Mouse (Mus musculus): Measurements from ENCODE around the gene E330014E10Rik. TPM values are rescaled to one million over a fixed set of nuclear protein-coding genes. Genes with fewer than 3 reads are reported as not detected.
A peak's percentile ranks its signal among the peaks of the same experiment; 100 is the strongest.
"Not testable (repeated sequence)": the region's sequence is repeated elsewhere in the genome, so short reads cannot be mapped to it uniquely, and the experiment has no call there.

E330014E10Rik gene
- total RNA-seq (2021): not detected in 2 replicates
- long read RNA-seq, experiment 1: 0 reads
- long read RNA-seq, experiment 2: 0 reads

GRCm38 (mm10) chr5:95775690-95776089 is at the start of gene E330014E10Rik:
Gene E330014E10Rik, plus strand, starts transcription at chr5:95775990.
- DNase-seq: not testable (repeated sequence)

- not testable (repeated sequence) for DNase-seq
These were observed 39.7 kb upstream of the E330014E10Rik start, which contains the start of gene Gm7978 for GRCm38 (mm10) chr5:95736073-95736472. Gene Gm7978, minus strand, starts transcription at chr5:95736173.

GRCm38 (mm10) chr5:95741714-95742113 is 34.1 kb upstream of the E330014E10Rik start, which contains the start of gene Gm7982:
Gene Gm7982, plus strand, starts transcription at chr5:95742014.
- not testable (repeated sequence) for DNase-seq

GRCm38 (mm10) chr5:95810841-95811240 is 35.1 kb downstream of the E330014E10Rik start:
- DNase-seq: peak; percentile 47

DNA sequence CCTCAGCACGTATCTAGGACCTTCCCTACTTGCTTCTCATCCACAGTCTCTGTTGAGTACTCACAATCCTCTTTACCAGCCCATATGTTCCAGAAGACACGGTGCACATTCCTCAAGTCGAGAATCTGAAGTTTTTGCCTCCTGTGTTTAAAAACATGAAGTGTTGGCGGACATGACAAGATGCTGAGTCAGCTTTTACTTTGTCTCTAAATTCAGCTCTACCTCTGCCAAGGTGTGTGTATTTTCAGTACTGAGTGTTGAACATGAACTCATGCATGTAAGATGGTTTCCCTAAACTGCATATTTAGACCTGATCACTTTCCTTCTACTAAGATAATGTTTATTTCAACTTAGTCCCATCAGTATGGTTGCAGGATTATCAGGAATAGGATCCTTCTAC is 60.8 kb downstream of the E330014E10Rik start:
- no peak for DNase-seq

GRCm38 (mm10) chr5:95854030-95854429 is 78.2 kb downstream of the E330014E10Rik start:
- no peak for DNase-seq

Other genes with a start within 250 kb of the E330014E10Rik start
- gene Gm7971, start 181.1 kb upstream of the E330014E10Rik start, total RNA-seq (2021): not detected in 2 replicates
- gene Gm7978, start 39.8 kb upstream of the E330014E10Rik start, total RNA-seq (2021): not detected in 2 replicates
- gene Gm7982, start 34.0 kb upstream of the E330014E10Rik start, total RNA-seq (2021): not detected in 2 replicates
- gene Cxcl13, start 181.0 kb downstream of the E330014E10Rik start, total RNA-seq (2021): 1.4 and 15.9 TPM in 2 replicates